Mouse (Mus musculus) lung, postnatal 0 days (tissue): ENCODE results near the gene Golim4.

Experiments
- CTCF ChIP-seq: IDR thresholded peaks from 2 replicates; pipeline ENCODE4 v1.5.1; 2016; ENCODE audit warnings: antibody characterized with exemption, mild to moderate bottlenecking
- EP300 ChIP-seq: IDR thresholded peaks from 2 replicates; pipeline ENCODE4 v1.6.1; 2016; ENCODE audit warnings: antibody characterized with exemption, mild to moderate bottlenecking, control low read depth

GRCm38 (mm10) chr3:75879269-75879668 lies 77.5 kb downstream of the Golim4 start:
- peak; percentile 47 for TF ChIP-seq CTCF
- no peak for TF ChIP-seq EP300
